In the genomic region with DNA sequence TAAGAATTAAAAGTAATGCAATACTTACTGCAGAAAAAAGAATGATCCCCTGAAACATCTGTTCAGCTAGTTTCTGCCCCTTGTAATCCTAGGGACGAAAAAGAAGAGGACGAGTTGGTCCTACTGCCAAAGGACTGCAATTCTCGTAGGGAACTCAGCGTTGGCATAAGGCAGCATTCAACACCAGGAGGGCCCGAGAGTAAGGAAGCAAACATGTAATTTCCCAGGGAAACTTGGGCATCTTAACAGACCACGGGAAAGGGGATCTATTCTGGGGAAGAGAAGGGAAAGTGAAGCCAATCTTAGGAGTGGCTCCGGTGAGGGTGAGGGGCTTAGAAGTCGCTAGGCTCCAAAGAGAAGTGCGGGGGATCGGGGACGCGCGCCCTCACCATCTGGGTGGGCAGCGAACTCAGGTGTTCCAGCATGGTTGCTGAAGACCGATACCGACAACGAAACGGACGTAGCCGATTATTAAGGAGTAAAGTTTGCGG, we compare ENCODE assay signal across 8 mouse cellular contexts. TPM values are rescaled to one million over a fixed set of nuclear protein-coding genes. Genes with fewer than 3 reads are reported as not detected.
DNase-seq lines count a peak whose midpoint lies in the region; ATAC-seq and TF ChIP-seq lines count a peak whose summit lies in the region.

No protein-coding gene starts in this region.

- TF ChIP-seq POLR2A in MEL (IDR thresholded peaks at IDR 0.05; ENCODE audit: control insufficient read depth in 1 of 2, insufficient read depth in 1 of 2, low read depth in 1 of 2, low read length in 2 of 2, poor library complexity in 1 of 2): peak in 1 of 2 experiments; percentile 57; a peak in 1 of 4 replicates

- H3K27me3 ChIP-seq in heart, embryonic 15.5 days: no peaks in the 10 kb centered on the region
- no peaks in the 10 kb centered on the region for H3K27me3 ChIP-seq in MEL (ENCODE audit: control insufficient read depth in 1 of 2, insufficient read depth in 2 of 2, low read length in 2 of 2)

- under 1% methylated on average over 21 of the region's 21 CpGs for WGBS in heart, embryonic 15.5 days

- H3K27ac ChIP-seq in heart, embryonic 15.5 days: peak overlapping the region; percentile 93
- H3K27ac ChIP-seq in MEL (ENCODE audit: control insufficient read depth, low read depth, low read length): peak overlapping the region; percentile 77

- H3K36me3 ChIP-seq in heart, embryonic 15.5 days: peaks cover 7% of the 10 kb centered on the region; the same call in 1 of the 2 replicates
- peaks cover 2 to 15% of the 10 kb centered on the region in 2 experiments; a peak in 3 of 4 replicates for H3K36me3 ChIP-seq in MEL (ENCODE audit: control insufficient read depth in 1 of 2, insufficient read depth in 2 of 2, low read length in 2 of 2)

- no peak for ATAC-seq in heart, embryonic 15.5 days (replicated peaks; ENCODE audit: insufficient number of reproducible peaks, insufficient read depth, low FRiP score, low read depth)
- peak; percentile 21 for ATAC-seq in granulocyte monocyte progenitor cell, adult 5-6 weeks (replicated peaks; ENCODE audit: poor library complexity, severe bottlenecking)
- 0 out of 2 replicates have a peak, but pooled peaks have one; percentile 35 for ATAC-seq in megakaryocyte-erythroid progenitor cell, adult 5-6 weeks (replicated peaks; ENCODE audit: low FRiP score, low TSS enrichment, poor library complexity, severe bottlenecking)
- ATAC-seq in monocyte, adult 5-6 weeks (replicated peaks; ENCODE audit: insufficient number of reproducible peaks, low FRiP score, low TSS enrichment, poor library complexity, severe bottlenecking): no peak

- no peak for TF ChIP-seq CTCF in MEL (IDR thresholded peaks at IDR 0.05 in 2 of 3, conservative IDR thresholded peaks at IDR 0.05 in 1 of 3; ENCODE audit: control insufficient read depth in 1 of 3, insufficient read depth in 1 of 3, low read depth in 2 of 3, low read length in 3 of 3, poor library complexity in 1 of 3, severe bottlenecking in 1 of 3)

- H3K4me2 ChIP-seq in heart, embryonic 15.5 days: peak overlapping the region; percentile 74

- H3K9ac ChIP-seq in heart, embryonic 15.5 days: peak overlapping the region; percentile 94
- peak overlapping the region; percentile 93 for H3K9ac ChIP-seq in MEL (ENCODE audit: control insufficient read depth, low read depth, low read length, poor library complexity, severe bottlenecking)

- no peaks in the 10 kb centered on the region for H3K9me3 ChIP-seq in heart, embryonic 15.5 days (replicated peaks)
- no peaks in the 10 kb centered on the region for H3K9me3 ChIP-seq in MEL (replicated peaks; ENCODE audit: insufficient read depth, low read length)

- peaks cover 16% of the 10 kb centered on the region for H3K4me1 ChIP-seq in heart, embryonic 15.5 days (replicated peaks)
- H3K4me1 ChIP-seq in MEL (ENCODE audit: control insufficient read depth in 1 of 2, insufficient read depth in 2 of 2, low read length in 2 of 2): peaks cover 4 to 9% of the 10 kb centered on the region in 2 experiments

- TF ChIP-seq EP300 in MEL (IDR thresholded peaks at IDR 0.05; ENCODE audit: low read depth in 1 of 2, low read length in 2 of 2): no peak

- no peak for TF ChIP-seq RAD21 in MEL (IDR thresholded peaks at IDR 0.05; ENCODE audit: low read depth, low read length)

- H3K4me3 ChIP-seq in heart, embryonic 15.5 days: peak overlapping the region; percentile 95
- peak overlapping the region; percentile 95 to 98 for H3K4me3 ChIP-seq in MEL (ENCODE audit: control insufficient read depth in 1 of 2, insufficient read depth in 1 of 2, low read depth in 2 of 2, low read length in 2 of 2)

- H3K79me2 ChIP-seq in MEL (ENCODE audit: control insufficient read depth, insufficient read depth, low read length, poor library complexity): peaks cover 16% of the 10 kb centered on the region

- DNase-seq in heart, adult 9 months (ENCODE audit: low spot score in 2 of 2): no peak
- DNase-seq in MEL (ENCODE audit: low read depth, low spot score): peak; percentile 66
- DNase-seq in gastrocnemius, adult 18-20 months (ENCODE audit: low spot score): no peak
- no peak for DNase-seq in cerebellum, postnatal 25 days

TF ChIP-seq in MEL, 35 proteins besides CTCF, POLR2A, EP300 and RAD21:
- 0 out of 2 replicates have a peak, but pooled peaks have one; percentile 3 for TF ChIP-seq GATA1 (IDR thresholded peaks at IDR 0.05; ENCODE audit: low read depth, low read length)
- 0 out of 2 replicates have a peak, but pooled peaks have one; percentile 37 for TF ChIP-seq CHD1 (IDR thresholded peaks at IDR 0.05; ENCODE audit: low read depth, low read length)
- no peak for TF ChIP-seq NRF1 (IDR thresholded peaks at IDR 0.05; ENCODE audit: insufficient read depth, low read depth, low read length, poor library complexity, severe bottlenecking)
- TF ChIP-seq POLR2AphosphoS2 (IDR thresholded peaks at IDR 0.05; ENCODE audit: low read length): peak; percentile 73; the same call in 1 of the 2 replicates
- TF ChIP-seq TCF12 (IDR thresholded peaks at IDR 0.05; ENCODE audit: low read depth, low read length): no peak

RNA-seq across cellular contexts. Expression of a gene that starts 0.3 kb away (rescaled TPM):
- polyA plus RNA-seq in heart, embryonic 15.5 days (2015; fragmentation: Nextera tagmentation; extraction: Ambion mirVana): 45.2 and 46.8 TPM in 2 replicates
- total RNA-seq in MEL (2012; rRNA removed): 14.7 and 15.6 TPM in 2 replicates
- polyA plus RNA-seq in MEL (2012; ENCODE audit: insufficient read depth in 1 of 2, insufficient read length in 2 of 2, low read depth in 1 of 2, low replicate concordance in 2 of 2, missing spikeins in 1 of 2): 10 to 100 TPM in 1 of 2 experiments, not detected in 1; 19.2 TPM
- total RNA-seq in granulocyte monocyte progenitor cell, adult 5-6 weeks (2014; fragmentation: Nextera tagmentation): 28.8 and 35.9 TPM in 2 replicates
- total RNA-seq in granulocyte monocyte progenitor cell, adult 5-6 weeks (2017): 29.4 and 35.0 TPM in 2 replicates
- total RNA-seq in megakaryocyte-erythroid progenitor cell, adult 5-6 weeks (2014; fragmentation: Nextera tagmentation): 41.3 and 42.4 TPM in 2 replicates
- 19.3 and 44.1 TPM in 2 replicates for total RNA-seq in megakaryocyte-erythroid progenitor cell, adult 5-6 weeks (2017)
- 10 to 100 TPM in 1 of 2 experiments, 1 to 10 TPM in 1; 9.7 to 12.0 TPM for total RNA-seq in gastrocnemius, adult 18-20 months (2021)
- total RNA-seq in monocyte, adult 5-6 weeks (2017): 17.0 to 29.2 TPM (median 20.6 TPM) in 3 replicates

RNA-seq across cellular contexts. Expression of a gene that starts 0.6 kb away (rescaled TPM):
- polyA plus RNA-seq in heart, embryonic 15.5 days (2015; fragmentation: Nextera tagmentation; extraction: Ambion mirVana): 310 and 368 TPM in 2 replicates
- total RNA-seq in MEL (2012; rRNA removed): 165 and 208 TPM in 2 replicates
- polyA plus RNA-seq in MEL (2012; ENCODE audit: insufficient read depth in 1 of 2, insufficient read length in 2 of 2, low read depth in 1 of 2, low replicate concordance in 2 of 2, missing spikeins in 1 of 2): 100 to 1,000 TPM; 188 to 419 TPM
- total RNA-seq in granulocyte monocyte progenitor cell, adult 5-6 weeks (2014; fragmentation: Nextera tagmentation): 241 and 274 TPM in 2 replicates
- 151 and 157 TPM in 2 replicates for total RNA-seq in granulocyte monocyte progenitor cell, adult 5-6 weeks (2017)
- total RNA-seq in megakaryocyte-erythroid progenitor cell, adult 5-6 weeks (2014; fragmentation: Nextera tagmentation): 188 and 214 TPM in 2 replicates
- 91.6 and 97.9 TPM in 2 replicates for total RNA-seq in megakaryocyte-erythroid progenitor cell, adult 5-6 weeks (2017)
- 100 to 1,000 TPM; 129 to 132 TPM for total RNA-seq in gastrocnemius, adult 18-20 months (2021)
- 73.5 to 105 TPM (median 73.5 TPM) in 3 replicates for total RNA-seq in monocyte, adult 5-6 weeks (2017)

RNA-seq across cellular contexts. Expression of a gene that starts 18.1 kb away (rescaled TPM):
- 91.4 and 101 TPM in 2 replicates for polyA plus RNA-seq in heart, embryonic 15.5 days (2015; fragmentation: Nextera tagmentation; extraction: Ambion mirVana)
- 28.7 and 31.1 TPM in 2 replicates for total RNA-seq in MEL (2012; rRNA removed)
- polyA plus RNA-seq in MEL (2012; ENCODE audit: insufficient read depth in 1 of 2, insufficient read length in 2 of 2, low read depth in 1 of 2, low replicate concordance in 2 of 2, missing spikeins in 1 of 2): 10 to 100 TPM; 32.4 to 62.0 TPM
- 67.7 and 69.4 TPM in 2 replicates for total RNA-seq in granulocyte monocyte progenitor cell, adult 5-6 weeks (2014; fragmentation: Nextera tagmentation)
- 60.3 and 65.7 TPM in 2 replicates for total RNA-seq in granulocyte monocyte progenitor cell, adult 5-6 weeks (2017)
- 64.6 and 83.6 TPM in 2 replicates for total RNA-seq in megakaryocyte-erythroid progenitor cell, adult 5-6 weeks (2014; fragmentation: Nextera tagmentation)
- total RNA-seq in megakaryocyte-erythroid progenitor cell, adult 5-6 weeks (2017): 75.7 and 82.9 TPM in 2 replicates
- 10 to 100 TPM; 40.1 to 41.1 TPM for total RNA-seq in gastrocnemius, adult 18-20 months (2021)
- 41.7 to 67.0 TPM (median 49.4 TPM) in 3 replicates for total RNA-seq in monocyte, adult 5-6 weeks (2017)

RNA-seq across cellular contexts. Expression of a gene that starts 18.1 kb away (rescaled TPM):
- 54.2 and 55.1 TPM in 2 replicates for polyA plus RNA-seq in heart, embryonic 15.5 days (2015; fragmentation: Nextera tagmentation; extraction: Ambion mirVana)
- 217 and 257 TPM in 2 replicates for total RNA-seq in MEL (2012; rRNA removed)
- polyA plus RNA-seq in MEL (2012; ENCODE audit: insufficient read depth in 1 of 2, insufficient read length in 2 of 2, low read depth in 1 of 2, low replicate concordance in 2 of 2, missing spikeins in 1 of 2): 100 to 1,000 TPM; 151 to 332 TPM
- 299 and 362 TPM in 2 replicates for total RNA-seq in granulocyte monocyte progenitor cell, adult 5-6 weeks (2014; fragmentation: Nextera tagmentation)
- 338 and 354 TPM in 2 replicates for total RNA-seq in granulocyte monocyte progenitor cell, adult 5-6 weeks (2017)
- total RNA-seq in megakaryocyte-erythroid progenitor cell, adult 5-6 weeks (2014; fragmentation: Nextera tagmentation): 442 and 595 TPM in 2 replicates
- total RNA-seq in megakaryocyte-erythroid progenitor cell, adult 5-6 weeks (2017): 624 and 645 TPM in 2 replicates
- total RNA-seq in gastrocnemius, adult 18-20 months (2021): 10 to 100 TPM; 31.8 to 31.9 TPM
- total RNA-seq in monocyte, adult 5-6 weeks (2017): 99.4 to 162 TPM (median 133 TPM) in 3 replicates

RNA-seq across cellular contexts. Expression of a gene that starts 49.7 kb away (rescaled TPM):
- 5.4 and 7.3 TPM in 2 replicates for polyA plus RNA-seq in heart, embryonic 15.5 days (2015; fragmentation: Nextera tagmentation; extraction: Ambion mirVana)
- total RNA-seq in MEL (2012; rRNA removed): 16.6 and 18.4 TPM in 2 replicates
- polyA plus RNA-seq in MEL (2012; ENCODE audit: insufficient read depth in 1 of 2, insufficient read length in 2 of 2, low read depth in 1 of 2, low replicate concordance in 2 of 2, missing spikeins in 1 of 2): 10 to 100 TPM in 1 of 2 experiments, not detected in 1; 19.3 TPM
- total RNA-seq in granulocyte monocyte progenitor cell, adult 5-6 weeks (2014; fragmentation: Nextera tagmentation): 7.8 and 12.9 TPM in 2 replicates
- 11.5 and 16.3 TPM in 2 replicates for total RNA-seq in granulocyte monocyte progenitor cell, adult 5-6 weeks (2017)
- total RNA-seq in megakaryocyte-erythroid progenitor cell, adult 5-6 weeks (2014; fragmentation: Nextera tagmentation): 7.8 and 8.2 TPM in 2 replicates
- 8.3 and 10.7 TPM in 2 replicates for total RNA-seq in megakaryocyte-erythroid progenitor cell, adult 5-6 weeks (2017)
- 1 to 10 TPM; 3.9 to 4.3 TPM for total RNA-seq in gastrocnemius, adult 18-20 months (2021)
- 5.3 to 6.9 TPM (median 5.3 TPM) in 3 replicates for total RNA-seq in monocyte, adult 5-6 weeks (2017)

Comparison
In these comparisons a context has a peak if more than half of its experiments do, and no peak if none do; other contexts are left out.
1. ATAC-seq: peak in granulocyte monocyte progenitor cell, adult 5-6 weeks (single experiment) and megakaryocyte-erythroid progenitor cell, adult 5-6 weeks (single experiment); none in heart, embryonic 15.5 days (single experiment) and monocyte, adult 5-6 weeks (single experiment).